Mouse (Mus musculus): ENCODE measurements around the gene Prkch. TPM values are rescaled to one million over a fixed set of nuclear protein-coding genes. Genes with fewer than 3 reads are reported as not detected.

Prkch gene
- polyA plus RNA-seq, 2 experiments = 1.1 to 1.6 TPM

- H3K36me3 ChIP-seq (replicated peaks; ENCODE audit: control insufficient read depth, insufficient read depth, low read depth) = no peaks in the 10 kb centered on the region
- DNase-seq (ENCODE audit: low read depth in 3 of 3, low spot score in 3 of 3) (no peak), ATAC-seq (ENCODE audit: insufficient read depth) (no peak)
- WGBS (ENCODE audit: insufficient replicate concordance) = 18% methylated on average over 1 of the region's 1 CpGs
- H3K4me1 ChIP-seq (replicated peaks; ENCODE audit: control insufficient read depth in 2 of 2, insufficient read depth in 2 of 2, low read length in 1 of 2) = no peaks in the 10 kb centered on the region
- no peak overlapping the region for H3K9ac ChIP-seq (replicated peaks)
- no peaks in the 10 kb centered on the region for H3K9me3 ChIP-seq (ENCODE audit: control insufficient read depth, low read length)
- no peaks in the 10 kb centered on the region for H3K27me3 ChIP-seq (ENCODE audit: control insufficient read depth, insufficient read depth, low read length)
- TF ChIP-seq CTCF (IDR thresholded peaks at IDR 0.05; ENCODE audit: low read depth) = no peak
- TF ChIP-seq EP300 (IDR thresholded peaks at IDR 0.05; ENCODE audit: low read depth) = no peak
- H3K4me3 ChIP-seq (ENCODE audit: insufficient read depth in 1 of 2, low read depth in 2 of 2, low read length in 2 of 2) = no peak overlapping the region
- no peak overlapping the region for H3K27ac ChIP-seq
- no peak overlapping the region for H3K4me2 ChIP-seq (ENCODE audit: low read depth)
These were observed 234.2 kb downstream of the Prkch start for GRCm38 (mm10) chr12:73818801-73819200.

GRCm38 (mm10) chr12:73821176-73821575 lies 236.6 kb downstream of the Prkch start:
- ATAC-seq (ENCODE audit: insufficient read depth) (no peak), DNase-seq (ENCODE audit: low read depth in 3 of 3, low spot score in 3 of 3) (no peak)
- Histone ChIP-seq H3K4me2 (ENCODE audit: low read depth) (no peak overlapping the region), H3K4me3 (ENCODE audit: insufficient read depth in 1 of 2, low read depth in 2 of 2, low read length in 2 of 2) (no peak overlapping the region), H3K9ac (replicated peaks) (no peak overlapping the region), H3K4me1 (replicated peaks; ENCODE audit: control insufficient read depth in 2 of 2, insufficient read depth in 2 of 2, low read length in 1 of 2) (no peaks in the 10 kb centered on the region), H3K9me3 (ENCODE audit: control insufficient read depth, low read length) (no peaks in the 10 kb centered on the region), H3K27me3 (ENCODE audit: control insufficient read depth, insufficient read depth, low read length) (no peaks in the 10 kb centered on the region), H3K27ac (no peak overlapping the region), H3K36me3 (replicated peaks; ENCODE audit: control insufficient read depth, insufficient read depth, low read depth) (no peaks in the 10 kb centered on the region)
- WGBS (ENCODE audit: insufficient replicate concordance) = 65% methylated on average over 4 of the region's 4 CpGs
- TF ChIP-seq CTCF (IDR thresholded peaks at IDR 0.05; ENCODE audit: low read depth) (no peak), EP300 (IDR thresholded peaks at IDR 0.05; ENCODE audit: low read depth) (no peak)

- Histone ChIP-seq H3K4me3 (ENCODE audit: insufficient read depth in 1 of 2, low read depth in 2 of 2, low read length in 2 of 2) (no peak overlapping the region), H3K9me3 (ENCODE audit: control insufficient read depth, low read length) (no peaks in the 10 kb centered on the region), H3K4me1 (replicated peaks; ENCODE audit: control insufficient read depth in 2 of 2, insufficient read depth in 2 of 2, low read length in 1 of 2) (no peaks in the 10 kb centered on the region), H3K27ac (no peak overlapping the region), H3K9ac (replicated peaks) (no peak overlapping the region), H3K27me3 (ENCODE audit: control insufficient read depth, insufficient read depth, low read length) (no peaks in the 10 kb centered on the region), H3K36me3 (replicated peaks; ENCODE audit: control insufficient read depth, insufficient read depth, low read depth) (no peaks in the 10 kb centered on the region), H3K4me2 (ENCODE audit: low read depth) (no peak overlapping the region)
- DNase-seq (ENCODE audit: low read depth in 3 of 3, low spot score in 3 of 3) = no peak
- 65% methylated on average over 12 of the region's 12 CpGs for WGBS (ENCODE audit: insufficient replicate concordance)
- TF ChIP-seq CTCF (IDR thresholded peaks at IDR 0.05; ENCODE audit: low read depth) (no peak), EP300 (IDR thresholded peaks at IDR 0.05; ENCODE audit: low read depth) (no peak)
- ATAC-seq (ENCODE audit: insufficient read depth) = no peak
These were observed 237.7 kb downstream of the Prkch start for GRCm38 (mm10) chr12:73822331-73822730.

GRCm38 (mm10) chr12:73824828-73825227 lies 240.2 kb downstream of the Prkch start:
- Histone ChIP-seq H3K4me1 (replicated peaks; ENCODE audit: control insufficient read depth in 2 of 2, insufficient read depth in 2 of 2, low read length in 1 of 2) (no peaks in the 10 kb centered on the region), H3K27me3 (ENCODE audit: control insufficient read depth, insufficient read depth, low read length) (no peaks in the 10 kb centered on the region), H3K9ac (replicated peaks) (no peak overlapping the region), H3K4me2 (ENCODE audit: low read depth) (no peak overlapping the region), H3K9me3 (ENCODE audit: control insufficient read depth, low read length) (no peaks in the 10 kb centered on the region), H3K27ac (no peak overlapping the region), H3K4me3 (ENCODE audit: insufficient read depth in 1 of 2, low read depth in 2 of 2, low read length in 2 of 2) (no peak overlapping the region), H3K36me3 (replicated peaks; ENCODE audit: control insufficient read depth, insufficient read depth, low read depth) (no peaks in the 10 kb centered on the region)
- 58% methylated on average over 1 of the region's 1 CpGs for WGBS (ENCODE audit: insufficient replicate concordance)
- no peak for ATAC-seq (ENCODE audit: insufficient read depth)
- DNase-seq (ENCODE audit: low read depth in 3 of 3, low spot score in 3 of 3) = no peak
- TF ChIP-seq CTCF (IDR thresholded peaks at IDR 0.05; ENCODE audit: low read depth) = no peak
- TF ChIP-seq EP300 (IDR thresholded peaks at IDR 0.05; ENCODE audit: low read depth) = no peak

Other genes with a start within 250 kb of the Prkch start
- 1.9 and 2.0 TPM in 2 replicates for gene Tmem30b, start 38.4 kb upstream of the Prkch start, polyA plus RNA-seq (2012; rRNA removed)
- 3.8 and 3.9 TPM in 2 replicates for gene Tmem30b, start 38.4 kb upstream of the Prkch start, polyA plus RNA-seq (2014; fragmentation: Nextera tagmentation; extraction: Ambion mirVana)